Mouse (Mus musculus) effector memory CD4-positive, alpha-beta T cell, adult 7 months (primary cell): ENCODE measurements around the gene Huwe1. TPM values are rescaled to one million over a fixed set of nuclear protein-coding genes. Genes with fewer than 3 reads are reported as not detected.

Source experiments
- polyA plus RNA-seq: library from polyadenylated mRNA; unstranded; fragments of 100-300 nt; shearing (Covaris generic); gene quantifications from one replicate; pipeline ENCODE4 v1.2.1, GENCODE M21; 2017

The Huwe1 gene
- 41.7 TPM for polyA plus RNA-seq

GRCm38 (mm10) chrX:151800701-151801511 lies at the start of gene Huwe1:
TSS of gene Huwe1 (plus strand) at chrX:151800807.

Other genes with a start within 250 kb of the Huwe1 start
- gene Hsd17b10, start 201.0 kb downstream of the Huwe1 start, polyA plus RNA-seq: 43.9 TPM
- 0.93 TPM for gene Ribc1, start 215.5 kb downstream of the Huwe1 start, polyA plus RNA-seq
- 57.1 TPM for gene Smc1a, start 215.6 kb downstream of the Huwe1 start, polyA plus RNA-seq